Mouse (Mus musculus) cortical plate, adult 2 months (tissue): Measurements from ENCODE around the gene Cog1. TPM values are rescaled to one million over a fixed set of nuclear protein-coding genes. Genes with fewer than 3 reads are reported as not detected.
A peak's percentile ranks its signal among the peaks of the same experiment; 100 is the strongest.

Experiments used
- H3K27ac ChIP-seq: fragments of 200-500 bp; 2 replicates; pipeline ENCODE4 v1.5.1; 2012; ENCODE audit warnings: low read length, control low read depth, inconsistent platforms; ENCODE audit not compliant: insufficient read depth
- H3K4me1 ChIP-seq: fragments of 200-500 bp; 2 replicates; pipeline ENCODE4 v1.6.1; 2011; ENCODE audit warnings: low read length; ENCODE audit not compliant: control insufficient read depth, insufficient read depth
- H3K4me3 ChIP-seq: fragments of 200-500 bp; 2 replicates; pipeline ENCODE4 v1.5.1; 2011; ENCODE audit warnings: mild to moderate bottlenecking, low read length, control low read depth; ENCODE audit not compliant: insufficient read depth
- CTCF ChIP-seq: fragments of 200-500 bp; IDR thresholded peaks from 2 replicates; pipeline ENCODE4 v1.5.1; 2011; ENCODE audit warnings: mild to moderate bottlenecking, control low read depth, low read length; ENCODE audit not compliant: insufficient read depth; ENCODE audit errors: extremely low read depth
- POLR2A ChIP-seq: fragments of 200-500 bp; IDR thresholded peaks from 2 replicates; pipeline ENCODE4 v1.6.1; 2011; ENCODE audit warnings: mild to moderate bottlenecking, low read length, control low read depth; ENCODE audit not compliant: insufficient read depth; ENCODE audit errors: extremely low read depth
- polyA plus RNA-seq: library from polyadenylated mRNA; depleted of rRNA; stranded (reverse); fragments of >200 nt; gene quantifications from 2 replicates; pipeline ENCODE4 v1.2.3, GENCODE M21; 2012; rRNA removed

Gene Cog1
- 69.9 and 70.6 TPM in 2 replicates for polyA plus RNA-seq

DNA sequence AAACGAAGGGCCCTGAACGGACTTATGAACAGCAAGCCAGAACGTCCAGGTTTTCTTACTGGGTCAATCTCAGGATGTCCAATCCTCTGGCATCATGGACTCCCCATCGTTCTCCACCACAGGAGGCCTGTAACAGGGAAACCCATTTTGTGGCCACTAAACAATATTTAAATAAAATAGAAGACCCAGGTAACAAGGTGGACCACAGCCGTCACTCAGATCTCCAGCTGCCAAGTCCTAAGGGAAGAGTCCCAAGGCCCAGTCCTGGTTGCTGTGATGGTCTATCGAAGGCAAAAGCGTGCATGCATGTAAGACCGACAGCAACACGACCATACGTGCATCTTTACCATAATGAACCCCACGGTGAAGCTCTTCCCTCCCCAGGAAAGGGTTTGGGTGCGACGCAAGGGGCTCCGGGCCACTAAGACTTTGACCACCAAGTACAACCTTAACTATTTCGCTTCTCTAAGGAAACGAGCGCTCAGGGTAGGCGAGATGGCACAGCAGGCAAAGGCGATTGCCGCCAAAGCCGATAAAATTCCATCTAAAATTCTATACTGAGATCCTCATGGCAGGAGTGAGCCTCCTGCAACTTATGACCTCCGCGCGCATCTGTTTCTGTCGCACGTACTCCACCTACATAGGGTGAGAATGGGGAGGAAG lies at the start of gene Cog1:
Gene Cog1, plus strand, starts transcription at position 480 of the 663 bp plus-strand sequence.
- Histone ChIP-seq H3K4me1 (peaks cover 4% of the 10 kb centered on the region), H3K27ac (peak within 1 kb of the TSS; percentile 100), H3K4me3 (peak within 1 kb of the TSS; percentile 99)
- TF ChIP-seq POLR2A (no peak), CTCF (no peak)

GRCm38 (mm10) chr11:113600526-113601245 lies 48.3 kb upstream of the Cog1 start:
- no peak overlapping the region for H3K4me3 ChIP-seq
- no peak overlapping the region for H3K27ac ChIP-seq
- 0 out of 2 replicates have a peak, but pooled peaks cover 1% of the 10 kb centered on the region for H3K4me1 ChIP-seq
- TF ChIP-seq CTCF: no peak
- TF ChIP-seq POLR2A: no peak

- TF ChIP-seq POLR2A (no peak), CTCF (no peak)
- Histone ChIP-seq H3K27ac (no peak overlapping the region), H3K4me1 (0 out of 2 replicates have a peak, but pooled peaks cover 1% of the 10 kb centered on the region)
Measured at GRCm38 (mm10) chr11:113601616-113602343, 47.2 kb upstream of the Cog1 start.

DNA sequence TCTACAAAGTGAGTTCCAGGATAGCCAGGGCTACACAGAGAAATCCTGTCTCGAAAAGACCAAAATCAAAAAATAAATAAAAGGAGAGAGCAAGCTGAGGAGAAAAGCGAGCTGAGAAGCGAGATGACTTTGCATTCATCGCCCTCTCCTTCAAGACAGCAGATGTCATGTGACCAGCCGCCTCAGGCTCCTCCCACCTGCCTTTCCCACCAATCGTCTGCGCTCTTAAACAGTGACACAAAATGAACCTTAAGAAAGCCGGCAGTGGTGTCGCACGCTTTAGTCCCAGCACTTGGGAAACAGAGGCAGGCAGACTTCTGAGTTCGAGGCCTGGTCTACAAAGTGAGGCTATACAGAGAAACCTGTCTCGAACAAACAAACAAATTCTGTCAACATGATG lies 41.4 kb upstream of the Cog1 start:
- TF ChIP-seq POLR2A (no peak), CTCF (no peak)
- H3K27ac ChIP-seq: no peak overlapping the region
- H3K4me3 ChIP-seq: no peak overlapping the region
- H3K4me1 ChIP-seq: 0 out of 2 replicates have a peak, but pooled peaks cover 3% of the 10 kb centered on the region

More at GRCm38 (mm10) chr11:113601616-113602343, 47.2 kb upstream of the Cog1 start:
- no peak overlapping the region; the same call in 1 of the 2 replicates for H3K4me3 ChIP-seq

DNA sequence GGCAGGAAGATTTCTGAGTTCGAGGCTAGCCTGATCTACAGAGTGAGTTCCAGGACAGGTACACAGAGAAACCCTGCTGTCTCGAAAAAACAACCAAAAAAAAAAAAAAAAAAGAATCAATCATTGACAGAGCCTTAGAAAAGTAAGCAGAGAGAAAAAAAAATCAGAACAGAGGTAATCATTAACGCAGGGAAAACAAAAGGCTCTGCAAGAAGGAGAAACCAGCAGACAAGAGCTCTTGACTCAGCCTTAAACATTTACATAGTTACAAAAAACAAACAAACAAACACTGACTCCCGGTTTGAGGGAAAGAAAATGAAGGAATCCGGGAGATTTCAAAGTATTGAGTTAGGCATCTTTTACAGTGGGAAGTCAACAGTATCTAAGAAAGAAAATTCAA lies 39.4 kb upstream of the Cog1 start:
- 0 out of 2 replicates have a peak, but pooled peaks cover 3% of the 10 kb centered on the region for H3K4me1 ChIP-seq
- TF ChIP-seq CTCF: no peak
- TF ChIP-seq POLR2A: no peak
- H3K4me3 ChIP-seq: no peak overlapping the region
- no peak overlapping the region for H3K27ac ChIP-seq

- no peak overlapping the region for H3K27ac ChIP-seq
Measured at GRCm38 (mm10) chr11:113610266-113610665, 38.7 kb upstream of the Cog1 start.

DNA sequence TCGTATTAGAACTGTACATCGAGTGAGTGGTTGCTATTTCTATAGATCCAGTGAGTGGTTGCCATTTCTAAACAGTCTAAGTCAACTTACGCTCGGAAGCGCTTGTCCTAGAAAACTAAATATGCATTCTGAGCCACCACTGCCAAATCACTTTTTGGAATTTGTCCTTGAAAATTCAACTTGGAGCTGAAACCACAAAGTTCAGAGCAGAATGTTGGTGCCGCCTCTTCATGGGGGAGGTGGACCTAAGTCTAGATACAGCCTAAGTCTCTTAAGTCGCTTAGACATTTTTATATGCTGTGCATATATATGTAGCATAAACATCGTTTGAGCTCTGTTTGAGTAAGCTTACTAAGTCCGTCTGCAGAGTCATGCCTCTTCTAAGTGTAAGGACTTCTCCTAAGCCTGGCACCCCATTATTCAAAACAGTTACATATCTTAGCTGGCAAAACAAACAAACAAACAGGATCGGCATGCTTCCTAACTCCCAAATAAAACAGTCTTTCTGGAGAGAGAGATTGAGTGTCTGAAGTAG lies 37.8 kb upstream of the Cog1 start:
- Histone ChIP-seq H3K4me1 (0 out of 2 replicates have a peak, but pooled peaks cover 3% of the 10 kb centered on the region), H3K27ac (0 out of 2 replicates have a peak overlapping the region, but pooled peaks have one; percentile 54), H3K4me3 (no peak overlapping the region)
- TF ChIP-seq CTCF (no peak), POLR2A (no peak)

More at GRCm38 (mm10) chr11:113610266-113610665, 38.7 kb upstream of the Cog1 start:
- Histone ChIP-seq H3K4me1 (0 out of 2 replicates have a peak, but pooled peaks cover 3% of the 10 kb centered on the region), H3K4me3 (no peak overlapping the region)
- TF ChIP-seq CTCF: no peak
- TF ChIP-seq POLR2A: no peak

- H3K4me3 ChIP-seq: no peak overlapping the region
- peak overlapping the region; percentile 54; the same call in 1 of the 2 replicates for H3K27ac ChIP-seq
- TF ChIP-seq POLR2A (no peak), CTCF (peak; percentile 63)
- H3K4me1 ChIP-seq: 0 out of 2 replicates have a peak, but pooled peaks cover 3% of the 10 kb centered on the region
Measured at GRCm38 (mm10) chr11:113611664-113612611, 37.0 kb upstream of the Cog1 start.

GRCm38 (mm10) chr11:113614476-113614875 lies 34.5 kb upstream of the Cog1 start:
- no peak overlapping the region for H3K4me3 ChIP-seq
- no peak overlapping the region for H3K27ac ChIP-seq
- H3K4me1 ChIP-seq: 0 out of 2 replicates have a peak, but pooled peaks cover 3% of the 10 kb centered on the region
- no peak for TF ChIP-seq CTCF
- no peak for TF ChIP-seq POLR2A
